Mouse (Mus musculus): ENCODE results near the gene Vmn1r22.
"Not testable (repeated sequence)": the region's sequence is repeated elsewhere in the genome, so short reads cannot be mapped to it uniquely, and the experiment has no call there.

Gene Vmn1r22

GRCm38 (mm10) chr6:57907928-57908327 is at the start of gene Vmn1r22:
Vmn1r22 (minus strand) TSS chr6:57908028.
- DNase-seq, result no peak

- DNase-seq, result no peak
Measured at GRCm38 (mm10) chr6:57926738-57927137, 18.9 kb upstream of the Vmn1r22 start, which contains the start of gene Vmn1r23. Vmn1r23 (minus strand) TSS chr6:57926838.

- DNase-seq, result peak in 1 of 2 experiments; percentile 34
Measured at GRCm38 (mm10) chr6:57859043-57860042, 48.5 kb downstream of the Vmn1r22 start.

- not testable (repeated sequence) for DNase-seq
Measured at GRCm38 (mm10) chr6:57851177-57851576, 56.7 kb downstream of the Vmn1r22 start.

- DNase-seq, result no peak
Measured at GRCm38 (mm10) chr6:57850286-57850685, 57.5 kb downstream of the Vmn1r22 start, which contains the start of gene Vmn1r21. Vmn1r21 (minus strand) TSS chr6:57850343.

Data from lung, postnatal 4 days (tissue).